Mouse (Mus musculus) thymus, adult 2 months (tissue): ENCODE data around the gene Nagpa.

Experiments
- CTCF ChIP-seq: fragments of 200-500 bp; IDR thresholded peaks from 2 replicates; pipeline ENCODE4 v1.5.1; 2012; ENCODE audit warnings: mild to moderate bottlenecking, control low read depth, low read length, moderate library complexity, borderline replicate concordance; ENCODE audit not compliant: control insufficient read depth, poor library complexity, insufficient read depth; ENCODE audit errors: extremely low read depth
- POLR2A ChIP-seq: fragments of 200-500 bp; IDR thresholded peaks from 2 replicates; pipeline ENCODE4 v1.6.1; 2012; ENCODE audit warnings: mild to moderate bottlenecking, low read length, control low read depth, moderate library complexity; ENCODE audit not compliant: control insufficient read depth, poor library complexity, insufficient read depth; ENCODE audit errors: extremely low read depth

DNA sequence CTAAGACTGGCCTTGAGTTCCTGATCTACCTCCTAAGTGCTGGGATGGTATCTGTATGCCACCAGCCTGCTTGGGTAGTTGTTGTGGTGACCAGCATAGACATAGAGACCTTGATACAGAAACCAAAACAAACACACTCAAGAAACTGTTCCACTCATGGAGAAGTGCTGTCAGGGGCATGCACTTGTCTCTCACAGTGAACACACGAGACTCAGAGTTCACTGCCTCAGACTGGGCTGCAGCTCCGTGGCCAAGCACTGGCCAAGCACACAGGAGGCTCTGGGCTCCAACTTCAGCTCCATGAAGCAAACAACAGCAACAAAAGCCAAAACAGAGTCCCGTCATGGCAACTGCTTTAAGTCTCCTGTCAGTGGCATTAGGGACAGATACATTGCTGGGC lies 48.8 kb downstream of the Nagpa start:
- no peak for TF ChIP-seq POLR2A
- no peak for TF ChIP-seq CTCF
